Mouse (Mus musculus) macrophage (primary cell): ENCODE results near the gene Cacna2d2. TPM values are rescaled to one million over a fixed set of nuclear protein-coding genes. Genes with fewer than 3 reads are reported as not detected.

Source experiments
- H3K27ac ChIP-seq: fragments of 350-480 bp; formaldehyde crosslinking; 2 replicates; pipeline ENCODE4 v1.9.0; 2021
- H3K36me3 ChIP-seq: fragments of 350-480 bp; formaldehyde crosslinking; 2 replicates; pipeline ENCODE4 v1.9.0; 2021; ENCODE audit errors: inconsistent target
- H3K4me3 ChIP-seq: fragments of 350-480 bp; formaldehyde crosslinking; 2 replicates; pipeline ENCODE4 v1.9.0; 2021; ENCODE audit errors: inconsistent target
- H3K79me2 ChIP-seq: fragments of 350-480 bp; formaldehyde crosslinking; 2 replicates; pipeline ENCODE4 v1.9.0; 2021; ENCODE audit errors: inconsistent target
- WGBS: methylation state at CpG from one replicate; pipeline ENCODE4 v1.1.7; 2026; ENCODE audit warnings: inconsistent platforms; ENCODE audit not compliant: missing documents; 5-methylcytosine and 5-hydroxymethylcytosine counted together
- polyA plus RNA-seq: library from polyadenylated mRNA; stranded (reverse); fragments of 250-400 nt; gene quantifications from 3 replicates; pipeline ENCODE4 v1.2.4, GENCODE M21; 2018; ENCODE audit warnings: inconsistent platforms

Cacna2d2 gene
- polyA plus RNA-seq, 1 experiment from 2014 or later: not detected

DNA sequence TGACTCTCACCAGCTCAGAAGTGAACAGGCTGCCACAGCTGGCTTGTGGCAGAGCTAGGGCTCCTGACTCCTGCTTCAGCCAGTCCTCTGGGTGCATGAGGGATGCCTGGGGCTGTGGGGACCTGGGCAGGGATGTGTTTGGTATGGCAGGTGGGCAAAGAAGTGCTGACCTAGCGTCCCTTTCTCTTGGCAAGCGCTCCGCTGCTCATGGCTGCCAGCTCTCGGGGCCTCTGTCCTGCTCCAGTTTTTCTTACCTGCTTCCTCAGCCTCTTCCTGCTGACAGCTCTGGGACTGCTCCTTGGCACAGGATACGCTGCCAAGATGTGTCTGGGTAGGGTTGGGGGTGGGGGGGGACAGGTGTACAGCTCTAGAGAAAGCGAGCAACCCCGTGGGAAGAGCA, 28.5 kb downstream of the Cacna2d2 start:
- no peak overlapping the region for H3K27ac ChIP-seq
- no peaks in the 10 kb centered on the region for H3K79me2 ChIP-seq
- 76% methylated on average over 7 of the region's 7 CpGs for WGBS
- no peaks in the 10 kb centered on the region for H3K36me3 ChIP-seq
- H3K4me3 ChIP-seq: no peak overlapping the region

DNA sequence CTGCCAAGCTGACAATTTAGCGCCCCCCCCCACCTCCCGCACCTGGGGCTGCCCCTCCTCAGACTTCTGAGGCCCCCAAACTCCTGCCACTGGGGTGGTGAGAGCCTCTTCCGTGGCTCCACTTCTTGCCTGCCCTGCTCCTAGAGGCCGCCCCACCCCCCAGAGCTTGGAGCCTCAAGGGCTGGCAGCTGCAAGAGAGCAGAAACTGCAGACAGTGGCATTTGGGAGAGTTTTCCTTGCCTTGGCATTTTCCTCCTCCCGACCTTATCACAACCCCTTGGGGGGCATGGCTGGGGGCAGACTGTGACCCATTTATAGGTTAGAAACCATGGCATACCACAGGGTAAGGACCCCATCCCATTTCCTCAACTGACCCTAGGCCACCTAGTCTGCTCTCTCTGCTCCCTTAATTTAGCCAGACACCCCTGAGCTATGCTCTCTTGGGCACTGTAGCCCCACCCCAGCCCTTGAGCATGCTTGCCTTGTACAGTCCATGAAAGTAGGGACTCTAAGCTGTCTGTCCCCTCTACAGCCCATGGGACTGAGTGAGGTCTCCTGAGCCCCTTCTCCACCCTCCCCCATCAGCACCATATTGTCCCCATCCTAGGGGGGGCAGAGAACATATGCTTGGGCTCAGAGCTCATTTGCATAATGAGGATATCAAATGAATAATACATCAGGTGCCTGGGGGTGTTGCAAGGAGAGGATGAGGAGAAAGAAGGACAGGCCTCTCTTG, 29.2 kb downstream of the Cacna2d2 start:
- Histone ChIP-seq H3K36me3 (no peaks in the 10 kb centered on the region), H3K27ac (no peak overlapping the region), H3K4me3 (no peak overlapping the region), H3K79me2 (no peaks in the 10 kb centered on the region)
- 47% methylated on average over 5 of the region's 5 CpGs for WGBS

DNA sequence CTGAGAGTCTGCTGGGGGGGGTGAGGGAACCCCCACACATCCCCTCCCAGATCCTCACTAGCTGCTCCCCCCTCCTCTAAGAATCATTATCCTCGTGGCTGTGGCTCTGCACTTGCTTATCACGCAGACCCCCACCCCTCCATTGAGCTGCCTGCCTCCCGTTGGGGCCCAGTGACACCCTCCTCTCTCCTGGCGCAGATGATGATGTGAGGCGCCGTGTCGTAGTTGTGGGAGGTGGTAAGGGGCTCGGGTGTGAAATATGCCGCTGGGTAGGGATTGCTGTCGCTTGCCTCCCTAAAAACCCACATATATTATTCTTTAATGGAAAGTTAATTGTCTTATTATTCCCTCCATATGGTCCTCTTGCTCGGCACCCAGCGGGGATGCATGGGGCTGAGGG, 31.0 kb downstream of the Cacna2d2 start:
- Histone ChIP-seq H3K79me2 (no peaks in the 10 kb centered on the region), H3K36me3 (no peaks in the 10 kb centered on the region), H3K27ac (no peak overlapping the region), H3K4me3 (no peak overlapping the region)
- 69% methylated on average over 11 of the region's 12 CpGs for WGBS

DNA sequence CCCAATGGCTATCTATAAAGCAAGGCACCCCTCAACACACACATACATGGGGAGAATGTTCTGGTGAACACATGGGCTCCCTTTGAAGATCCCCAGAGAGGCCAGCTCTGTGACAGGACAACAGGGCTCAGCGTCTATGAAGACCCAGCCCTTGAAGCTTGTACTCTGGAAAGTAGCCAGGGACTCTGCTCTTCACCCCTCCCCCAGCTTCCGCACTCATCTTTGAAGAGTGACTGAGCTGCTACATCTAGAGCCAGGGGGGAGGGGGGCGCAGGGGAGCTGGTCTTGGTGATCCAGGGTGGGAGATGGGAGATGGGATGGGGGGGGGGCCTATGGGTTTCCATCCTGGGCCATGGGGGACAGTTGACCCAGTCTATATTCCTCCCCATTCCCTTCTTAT, 33.1 kb downstream of the Cacna2d2 start:
- H3K36me3 ChIP-seq: no peaks in the 10 kb centered on the region
- no peaks in the 10 kb centered on the region for H3K79me2 ChIP-seq
- H3K27ac ChIP-seq: no peak overlapping the region
- 84% methylated on average over 2 of the region's 3 CpGs for WGBS
- no peak overlapping the region for H3K4me3 ChIP-seq

DNA sequence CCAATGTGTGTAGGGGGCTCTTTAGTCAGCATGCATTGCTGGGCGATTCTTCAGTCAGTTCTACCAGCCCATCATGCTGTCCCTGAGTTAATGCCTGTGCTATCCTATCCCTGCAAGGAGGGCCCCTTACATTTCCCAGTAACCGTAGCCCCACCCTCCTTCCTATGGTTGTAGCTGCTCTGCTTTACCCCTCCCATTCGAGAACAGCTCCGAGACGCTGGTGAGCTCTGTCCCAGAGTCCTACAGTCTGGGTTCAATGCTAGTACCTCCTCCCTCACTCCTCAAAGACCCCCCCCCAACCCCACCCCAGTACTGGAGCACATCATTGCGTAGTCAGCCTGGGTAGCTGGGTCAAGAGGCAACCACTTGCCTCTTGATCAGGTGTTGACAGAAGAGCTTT, 35.4 kb downstream of the Cacna2d2 start:
- no peaks in the 10 kb centered on the region for H3K79me2 ChIP-seq

DNA sequence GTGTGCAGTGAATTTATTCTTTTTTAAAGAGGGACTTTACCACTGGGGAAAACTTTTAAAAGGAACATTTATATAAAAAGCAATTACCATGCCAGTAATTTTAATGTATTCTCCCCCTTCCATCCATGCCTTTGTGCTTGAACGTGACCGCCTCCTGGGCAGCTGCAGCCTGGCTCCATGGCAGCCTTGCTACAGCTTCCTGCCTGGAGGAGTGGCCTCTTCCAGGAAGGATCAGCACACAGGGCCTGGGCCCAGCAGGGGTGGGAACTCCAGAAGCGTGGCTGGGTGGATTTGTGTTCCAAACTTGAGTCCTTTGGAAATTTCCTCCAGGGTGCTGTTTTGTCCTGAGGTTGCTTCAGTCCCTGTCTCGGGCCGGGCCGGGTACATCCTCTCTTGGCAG, 35.9 kb downstream of the Cacna2d2 start:
- WGBS: 60% methylated on average over 6 of the region's 6 CpGs
- no peak overlapping the region for H3K4me3 ChIP-seq
- no peaks in the 10 kb centered on the region for H3K36me3 ChIP-seq
- H3K27ac ChIP-seq: no peak overlapping the region
- H3K79me2 ChIP-seq: no peaks in the 10 kb centered on the region

More for the DNA sequence above, 35.4 kb downstream of the Cacna2d2 start:
- no peak overlapping the region for H3K27ac ChIP-seq
- 61% methylated on average over 6 of the region's 6 CpGs for WGBS
- H3K36me3 ChIP-seq: no peaks in the 10 kb centered on the region
- no peak overlapping the region for H3K4me3 ChIP-seq

DNA sequence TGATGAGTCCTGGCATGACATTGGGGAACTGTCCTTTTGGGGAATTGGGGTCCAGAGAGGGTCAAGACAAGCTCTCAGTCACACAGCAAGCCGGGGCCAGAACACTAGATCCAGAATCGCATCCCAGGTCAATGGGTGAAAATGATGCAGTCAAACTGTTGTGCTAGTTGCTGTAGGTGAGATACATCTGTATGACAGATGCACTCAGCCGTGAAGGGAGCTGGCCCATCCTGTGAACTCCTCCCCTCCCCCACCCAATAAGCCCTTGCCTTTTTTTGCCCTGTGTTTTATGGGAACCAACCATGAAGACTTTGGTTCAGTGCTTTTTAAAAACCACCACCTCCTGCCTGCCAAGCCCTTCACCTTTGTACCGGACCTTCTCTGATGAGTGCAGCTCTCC, 43.5 kb downstream of the Cacna2d2 start:
- Histone ChIP-seq H3K27ac (no peak overlapping the region), H3K36me3 (no peaks in the 10 kb centered on the region), H3K4me3 (no peak overlapping the region), H3K79me2 (no peaks in the 10 kb centered on the region)
- WGBS: 91% methylated on average over 4 of the region's 4 CpGs

DNA sequence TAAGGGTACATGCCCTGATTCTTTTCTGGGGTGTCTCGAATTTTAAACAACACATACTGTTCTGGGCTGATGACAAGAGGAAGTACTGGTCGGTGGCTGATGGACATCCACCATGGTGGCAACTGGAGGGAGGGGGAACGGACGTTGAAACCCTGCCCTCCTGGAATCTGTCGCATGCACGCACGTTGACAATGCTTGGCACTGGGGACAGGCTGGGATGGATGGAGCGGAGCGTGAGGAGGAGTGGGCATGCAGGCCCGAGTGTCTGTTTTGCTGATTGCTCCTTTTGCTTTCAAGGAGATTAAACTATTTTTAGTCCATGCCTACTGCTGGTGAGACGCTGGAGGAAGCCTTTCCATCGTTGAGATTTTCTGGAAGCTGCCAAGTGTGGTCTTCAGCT, 43.9 kb downstream of the Cacna2d2 start:
- WGBS: 74% methylated on average over 12 of the region's 12 CpGs
- no peaks in the 10 kb centered on the region for H3K79me2 ChIP-seq
- no peaks in the 10 kb centered on the region for H3K36me3 ChIP-seq
- H3K27ac ChIP-seq: no peak overlapping the region
- H3K4me3 ChIP-seq: no peak overlapping the region

DNA sequence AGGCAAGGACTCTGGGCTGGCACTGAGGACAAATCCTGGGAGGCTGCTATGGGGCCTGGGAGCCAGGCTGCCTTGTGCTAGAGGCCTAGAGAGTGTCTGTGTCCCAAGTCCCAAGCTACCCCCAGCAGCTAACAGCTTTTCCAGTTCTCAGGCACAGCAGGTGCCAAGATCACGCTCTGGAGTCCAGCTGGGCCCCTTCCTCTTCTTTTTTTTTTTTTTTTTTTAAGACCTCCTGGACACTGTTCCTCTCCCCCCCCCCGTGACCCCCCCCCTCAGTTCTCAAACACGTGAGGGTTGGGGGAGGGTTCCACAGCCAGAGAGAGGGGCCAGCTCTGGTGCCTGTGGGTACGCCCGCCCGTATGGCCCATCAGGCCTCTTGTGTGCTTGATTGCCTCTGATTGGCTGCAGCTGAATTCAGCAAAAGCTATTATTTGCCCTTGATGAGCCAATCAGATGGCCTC, 45.6 kb downstream of the Cacna2d2 start:
- Histone ChIP-seq H3K27ac (no peak overlapping the region), H3K79me2 (no peaks in the 10 kb centered on the region), H3K4me3 (no peak overlapping the region), H3K36me3 (no peaks in the 10 kb centered on the region)
- 61% methylated on average over 3 of the region's 6 CpGs for WGBS

DNA sequence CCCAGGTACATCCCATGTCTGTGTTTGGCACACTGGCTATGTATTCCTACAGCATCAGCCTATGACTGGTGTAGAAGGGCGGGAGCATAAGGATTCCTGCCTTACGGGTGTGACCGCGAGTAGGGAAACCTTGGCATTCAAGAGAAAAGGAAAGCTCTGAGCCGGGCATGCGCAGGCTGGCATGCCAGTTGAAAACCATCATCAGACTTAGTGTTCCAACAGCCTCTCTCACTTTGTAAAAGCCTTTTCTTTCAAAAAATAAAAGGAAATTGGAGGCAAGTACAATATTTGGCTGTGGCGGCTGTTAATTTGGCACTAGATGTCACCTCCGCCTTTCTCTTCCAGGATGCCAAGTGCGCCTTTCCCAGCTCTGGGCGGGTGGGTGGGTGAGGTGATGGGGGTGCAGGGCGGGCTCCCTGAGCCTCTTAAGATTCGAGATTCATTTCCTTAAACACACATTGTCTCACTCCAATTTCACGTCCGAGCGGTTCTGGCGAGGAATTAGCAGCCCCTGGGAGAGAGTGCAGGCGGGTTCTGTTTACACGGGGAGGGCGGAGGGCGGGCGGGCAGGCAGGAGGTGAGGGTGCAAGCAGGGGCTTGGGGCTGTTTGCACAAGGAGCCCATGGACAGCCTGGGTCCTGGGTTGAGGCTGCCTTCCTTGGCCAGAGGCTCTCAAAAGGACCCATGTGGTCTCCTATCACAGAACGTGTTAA, 49.5 kb downstream of the Cacna2d2 start:
- H3K79me2 ChIP-seq: no peaks in the 10 kb centered on the region
- H3K36me3 ChIP-seq: no peaks in the 10 kb centered on the region
- no peak overlapping the region for H3K4me3 ChIP-seq
- 75% methylated on average over 22 of the region's 22 CpGs for WGBS
- H3K27ac ChIP-seq: no peak overlapping the region

DNA sequence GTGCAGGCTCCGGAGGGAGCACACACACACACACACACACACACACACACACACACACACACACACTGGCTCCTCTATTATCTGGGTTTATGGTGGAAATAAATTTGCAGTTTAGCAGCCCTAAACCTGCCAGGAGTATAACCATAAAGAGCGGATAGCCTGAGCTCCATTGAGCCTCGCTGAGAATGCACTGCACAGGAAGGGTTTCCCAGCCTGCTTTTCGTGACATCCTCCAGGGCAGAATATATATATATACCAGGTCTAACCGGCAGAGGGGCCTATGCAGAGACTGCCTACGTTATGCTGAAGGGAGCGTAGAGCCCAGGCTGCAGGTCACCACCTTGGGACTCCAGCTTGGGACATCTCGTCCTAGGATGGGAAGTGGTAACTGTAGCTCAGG, 52.0 kb downstream of the Cacna2d2 start:
- H3K4me3 ChIP-seq: no peak overlapping the region
- no peak overlapping the region for H3K27ac ChIP-seq
- WGBS: 80% methylated on average over 7 of the region's 8 CpGs
- H3K36me3 ChIP-seq: no peaks in the 10 kb centered on the region
- H3K79me2 ChIP-seq: no peaks in the 10 kb centered on the region

DNA sequence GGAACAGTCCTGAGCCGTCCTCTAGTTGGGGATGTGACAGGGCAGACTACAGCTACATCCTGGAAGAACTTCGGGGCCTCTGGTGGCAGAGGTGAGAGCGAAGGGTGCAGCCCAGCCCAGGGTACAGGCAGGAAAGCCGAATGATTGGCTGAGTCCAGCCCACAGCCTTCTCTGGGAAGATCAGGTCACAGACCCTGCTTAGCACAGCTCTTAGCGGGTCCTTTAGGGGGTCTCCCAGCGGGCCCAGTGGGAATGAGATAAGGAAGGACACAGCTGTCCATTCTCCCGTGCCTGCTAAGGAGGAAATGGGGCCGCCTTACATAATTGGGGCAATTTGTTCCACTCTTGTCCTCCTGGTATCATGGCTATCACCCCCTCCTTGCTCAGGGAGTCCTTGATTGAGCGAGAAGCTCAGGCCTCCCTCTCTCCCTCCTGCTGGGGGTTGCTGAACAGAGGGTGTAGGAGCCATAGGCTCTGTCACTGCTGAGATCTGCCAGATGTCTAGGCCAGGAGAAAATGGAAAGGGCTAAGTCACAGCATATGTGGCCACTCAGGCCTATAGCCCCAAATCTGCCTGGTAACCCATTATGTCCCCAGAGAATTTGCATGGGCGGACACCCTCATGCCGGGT, 52.6 kb downstream of the Cacna2d2 start:
- 76% methylated on average over 10 of the region's 11 CpGs for WGBS
- H3K4me3 ChIP-seq: no peak overlapping the region
- no peaks in the 10 kb centered on the region for H3K36me3 ChIP-seq
- H3K79me2 ChIP-seq: no peaks in the 10 kb centered on the region
- no peak overlapping the region for H3K27ac ChIP-seq

DNA sequence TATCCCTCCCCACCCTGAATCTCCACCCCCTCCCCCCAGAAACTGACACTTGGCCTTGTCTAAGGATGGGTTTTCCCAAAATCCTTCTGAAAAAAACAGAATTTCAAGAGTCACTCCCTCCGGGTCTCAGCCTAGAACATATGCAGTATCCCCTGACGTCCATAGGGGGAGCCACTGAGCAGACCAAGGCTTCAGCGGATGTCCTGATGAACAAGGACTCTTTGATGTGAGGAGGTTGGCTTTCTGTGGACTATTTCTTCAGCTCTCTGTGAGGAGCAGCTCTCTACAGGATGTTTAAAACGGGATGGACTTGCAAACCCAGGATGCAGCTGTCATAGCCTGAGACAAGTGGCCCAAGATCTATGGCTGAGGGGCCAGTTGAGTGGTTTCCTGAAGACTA, 53.1 kb downstream of the Cacna2d2 start:
- WGBS: 23% methylated on average over 4 of the region's 4 CpGs
- H3K27ac ChIP-seq: no peak overlapping the region
- H3K4me3 ChIP-seq: no peak overlapping the region
- no peaks in the 10 kb centered on the region for H3K36me3 ChIP-seq
- no peaks in the 10 kb centered on the region for H3K79me2 ChIP-seq

DNA sequence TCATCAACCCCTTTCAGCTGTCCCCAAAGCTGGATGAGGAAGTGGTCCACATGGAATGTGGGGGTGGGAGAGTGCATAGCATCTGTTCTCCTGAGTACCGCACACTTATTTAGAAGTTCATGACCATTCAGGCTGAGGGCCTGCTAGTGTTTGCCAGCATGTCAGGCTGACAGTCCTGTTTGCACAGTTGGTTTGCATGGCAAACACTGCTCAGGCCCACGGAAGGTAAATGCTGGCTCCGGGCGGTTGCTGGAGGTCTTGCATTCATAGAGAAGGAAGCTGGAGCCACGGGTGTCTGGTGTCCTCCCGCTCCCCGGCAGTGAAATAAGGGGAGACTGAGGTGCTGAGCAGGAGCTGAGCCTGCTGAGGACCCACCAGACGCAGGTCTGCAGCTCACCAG, 53.7 kb downstream of the Cacna2d2 start:
- no peak overlapping the region for H3K27ac ChIP-seq
- no peaks in the 10 kb centered on the region for H3K36me3 ChIP-seq
- H3K79me2 ChIP-seq: no peaks in the 10 kb centered on the region
- no peak overlapping the region for H3K4me3 ChIP-seq
- 82% methylated on average over 8 of the region's 8 CpGs for WGBS

DNA sequence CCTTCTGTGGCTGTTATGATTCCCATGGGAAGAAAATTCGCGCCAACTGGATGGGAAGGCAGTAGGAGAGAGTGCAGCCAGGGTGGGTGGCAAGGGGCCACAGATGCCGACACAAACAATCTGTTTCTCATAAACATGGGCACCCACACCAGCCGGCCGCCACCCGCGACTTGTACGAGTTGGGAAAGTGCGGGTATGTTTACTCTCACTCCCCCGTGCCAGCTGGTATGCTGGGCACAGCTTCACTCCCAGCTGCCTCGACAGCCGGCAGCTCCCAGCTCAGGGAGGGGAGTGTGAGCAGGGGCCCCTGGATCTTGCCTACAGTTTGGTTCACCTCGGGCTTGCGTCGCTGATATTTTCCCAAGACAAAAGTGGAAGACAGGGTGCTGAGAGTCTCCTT, 57.3 kb downstream of the Cacna2d2 start:
- Histone ChIP-seq H3K27ac (no peak overlapping the region), H3K36me3 (no peaks in the 10 kb centered on the region), H3K79me2 (no peaks in the 10 kb centered on the region), H3K4me3 (no peak overlapping the region)
- 77% methylated on average over 15 of the region's 15 CpGs for WGBS
